Mouse (Mus musculus) gastrocnemius, postnatal 36 days (tissue): Measurements from ENCODE around the gene Igfn1. TPM values are rescaled to one million over a fixed set of nuclear protein-coding genes. Genes with fewer than 3 reads are reported as not detected.
A peak's percentile ranks its signal among the peaks of the same experiment; 100 is the strongest.

Experiments used
- DNase-seq, 2 experiments: peaks; one replicate each; pipeline ENCODE4 v3.0.0; 2022
- intact Hi-C: fragments of 180-260 bp; cut with DNase I; formaldehyde crosslinking; loops from one replicate; pipeline ENCODE4 v1.15.1; 2025
- long read RNA-seq, 2 experiments: library from polyadenylated mRNA; stranded (forward); transcript quantifications; one replicate each; pipeline ENCODE4 v2.0.0; 2021
- total RNA-seq, 2 experiments: library from RNA; stranded (reverse); gene quantifications; 2 replicates each; pipeline ENCODE4 v1.2.3; 2021

Gene Igfn1
- total RNA-seq, result 10 to 100 TPM; 21.5 to 36.2 TPM
- long read RNA-seq, experiment 1, partial matches to known transcripts, result 2 of 16 reads
- long read RNA-seq, experiment 1, other reads (novel, unspliced or antisense), result 14 of 16 reads
- long read RNA-seq, experiment 2, partial matches to known transcripts, result 25 of 25 reads
- long read RNA-seq, experiment 2, other reads (novel, unspliced or antisense), result 0 of 25 reads

- intact Hi-C loops, result no loop called here
- DNase-seq, result no peak
Measured at GRCm38 (mm10) chr1:136006292-136006748, at the start of gene Igfn1. Igfn1 (minus strand) TSS chr1:136006342.

- intact Hi-C loops, result no loop called here
- no peak for DNase-seq
Measured at GRCm38 (mm10) chr1:136055771-136056170, 49.6 kb upstream of the Igfn1 start.

DNA sequence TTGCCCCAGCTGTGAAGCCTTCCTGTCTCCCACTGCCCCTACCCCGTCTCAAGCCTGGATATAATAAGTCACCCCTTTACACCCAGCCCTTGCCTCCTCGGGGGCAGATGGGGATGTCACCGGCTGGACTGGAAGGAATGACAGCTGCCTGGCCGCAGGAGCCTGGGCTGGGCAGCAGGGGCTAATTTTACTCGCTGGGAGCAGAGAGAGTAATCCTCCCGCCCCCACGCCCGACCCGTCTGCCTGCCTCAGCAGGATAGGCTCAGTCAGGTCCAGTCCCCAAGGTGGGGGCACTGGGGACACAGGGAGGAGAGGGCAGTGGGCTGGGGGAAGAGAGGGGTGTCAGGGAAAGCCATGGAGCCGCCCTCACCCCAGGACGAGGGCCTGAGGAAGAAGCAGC lies 46.4 kb upstream of the Igfn1 start, which contains the start of gene Cacna1s:
Cacna1s (plus strand) TSS at position 204 of the 400 bp plus-strand sequence.
- intact Hi-C loops, result loop anchor here (1.0 kb wide), 1 partner anchor 24 kb away; no protein-coding TSS in a partner anchor
- DNase-seq, result peak; percentile 50 to 60

GRCm38 (mm10) chr1:136051465-136051864 lies 45.3 kb upstream of the Igfn1 start:
- peak; percentile 27 to 64 for DNase-seq
- intact Hi-C loops, result no loop called here

DNA sequence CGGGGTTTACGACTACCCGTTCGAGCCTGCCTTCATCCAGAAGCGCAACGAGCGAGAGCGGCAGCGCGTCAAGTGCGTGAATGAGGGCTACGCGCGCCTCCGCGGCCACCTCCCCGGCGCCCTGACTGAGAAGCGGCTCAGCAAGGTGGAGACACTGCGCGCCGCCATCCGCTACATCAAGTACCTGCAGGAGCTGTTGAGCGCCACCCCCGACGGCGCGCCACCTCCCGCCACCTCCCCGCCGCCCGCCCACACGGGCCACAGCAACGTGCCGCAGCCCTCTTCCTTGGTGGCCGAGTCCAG lies 44.8 kb upstream of the Igfn1 start:
- DNase-seq, result no peak
- intact Hi-C loops, result no loop called here

GRCm38 (mm10) chr1:136050312-136051012 lies 44.3 kb upstream of the Igfn1 start, which contains the start of gene Ascl5:
Ascl5 (plus strand) TSS chr1:136050804.
- DNase-seq, result no peak
- intact Hi-C loops, result no loop called here

- intact Hi-C loops, result no loop called here
Measured at GRCm38 (mm10) chr1:136047894-136048293, 41.8 kb upstream of the Igfn1 start.

GRCm38 (mm10) chr1:136047432-136047831 lies 41.3 kb upstream of the Igfn1 start:
- DNase-seq, result no peak
- intact Hi-C loops, result no loop called here

More at GRCm38 (mm10) chr1:136047894-136048293, 41.8 kb upstream of the Igfn1 start:
- no peak for DNase-seq

GRCm38 (mm10) chr1:136045774-136046173 lies 39.6 kb upstream of the Igfn1 start:
- peak; percentile 33 to 35 for DNase-seq
- intact Hi-C loops, result loop anchor here (2.0 kb wide), 1 partner anchor 131 kb away; no protein-coding TSS in a partner anchor

GRCm38 (mm10) chr1:136040874-136041273 lies 34.7 kb upstream of the Igfn1 start:
- intact Hi-C loops, result loop anchor here (5.0 kb wide), 1 partner anchor 84 kb away; no protein-coding TSS in a partner anchor
- DNase-seq, result no peak

- no peak for DNase-seq
- intact Hi-C loops, result loop anchor here (5.0 kb wide), 1 partner anchor 83 kb away; no protein-coding TSS in a partner anchor
Measured at GRCm38 (mm10) chr1:136040452-136040851, 34.3 kb upstream of the Igfn1 start.

GRCm38 (mm10) chr1:136038746-136039538 lies 32.8 kb upstream of the Igfn1 start:
- no peak for DNase-seq
- intact Hi-C loops, result no loop called here

GRCm38 (mm10) chr1:136032961-136033360 lies 26.8 kb upstream of the Igfn1 start:
- intact Hi-C loops, result no loop called here
- no peak for DNase-seq

- intact Hi-C loops, result no loop called here
- no peak for DNase-seq
Measured at GRCm38 (mm10) chr1:136031697-136032096, 25.6 kb upstream of the Igfn1 start.

DNA sequence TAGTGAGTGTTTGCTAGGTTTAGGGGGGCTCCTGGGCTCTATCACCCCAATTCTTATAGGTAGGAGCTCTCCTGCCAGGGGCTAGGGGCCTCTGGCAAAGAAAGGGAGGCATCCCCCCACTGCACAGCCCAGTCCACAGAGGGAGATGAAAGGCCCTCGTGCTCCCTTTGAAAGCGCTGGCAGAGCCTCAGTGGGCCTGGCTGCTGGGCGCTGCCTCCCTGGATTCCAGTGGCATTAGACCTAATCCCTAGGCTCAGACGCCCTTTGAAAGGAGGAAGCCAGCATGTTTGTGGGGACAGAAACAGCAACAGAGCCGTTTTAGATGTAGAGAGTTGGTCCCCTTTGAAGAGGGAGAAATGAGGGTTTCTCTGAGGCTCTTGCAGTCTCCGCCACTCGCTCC lies 24.1 kb upstream of the Igfn1 start:
- intact Hi-C loops, result no loop called here

DNA sequence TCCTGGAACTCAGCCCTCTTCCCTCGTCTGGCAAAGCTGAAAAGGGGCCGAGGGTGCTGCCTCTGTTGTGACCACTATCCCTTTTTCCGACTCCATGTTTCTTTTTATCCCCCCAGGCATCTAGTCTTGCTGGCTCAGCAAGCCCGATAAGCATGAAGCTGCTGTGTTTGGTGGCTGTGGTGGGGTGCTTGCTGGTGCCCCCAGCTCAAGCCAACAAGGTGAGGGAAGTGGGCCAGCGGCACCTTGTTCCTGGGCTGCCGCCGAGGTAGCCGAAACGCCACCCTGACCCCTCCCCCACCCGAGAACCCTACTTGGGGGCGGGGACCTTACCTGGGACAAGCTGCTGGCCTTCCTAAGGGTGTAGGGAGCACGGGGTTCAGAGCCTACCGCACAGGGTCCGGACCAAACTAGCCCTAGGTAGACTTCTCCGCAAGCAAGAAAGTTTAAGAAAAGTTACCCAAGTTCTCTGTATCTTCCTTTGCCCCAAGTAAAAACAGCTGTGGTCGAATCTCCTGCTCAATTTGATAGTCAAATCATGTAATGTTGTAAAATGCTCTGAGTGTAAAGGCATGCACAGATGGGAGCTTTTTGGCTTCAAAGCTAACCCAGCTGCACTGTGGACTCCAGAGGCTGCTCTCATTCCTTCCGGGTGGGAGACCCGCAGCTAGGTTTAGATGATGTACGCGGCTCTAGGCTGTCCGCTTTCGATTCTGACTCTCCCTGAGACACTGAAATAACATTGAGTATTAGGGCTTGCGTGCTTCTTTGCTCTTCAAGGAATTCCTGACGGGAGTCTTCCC lies 12.4 kb upstream of the Igfn1 start:
- DNase-seq, result no peak
- intact Hi-C loops, result no loop called here

More for the DNA sequence above, 24.1 kb upstream of the Igfn1 start:
- DNase-seq, result no peak

- intact Hi-C loops, result no loop called here
- peak; percentile 82 to 89 for DNase-seq
Measured at GRCm38 (mm10) chr1:136017907-136018313, 11.8 kb upstream of the Igfn1 start.

DNA sequence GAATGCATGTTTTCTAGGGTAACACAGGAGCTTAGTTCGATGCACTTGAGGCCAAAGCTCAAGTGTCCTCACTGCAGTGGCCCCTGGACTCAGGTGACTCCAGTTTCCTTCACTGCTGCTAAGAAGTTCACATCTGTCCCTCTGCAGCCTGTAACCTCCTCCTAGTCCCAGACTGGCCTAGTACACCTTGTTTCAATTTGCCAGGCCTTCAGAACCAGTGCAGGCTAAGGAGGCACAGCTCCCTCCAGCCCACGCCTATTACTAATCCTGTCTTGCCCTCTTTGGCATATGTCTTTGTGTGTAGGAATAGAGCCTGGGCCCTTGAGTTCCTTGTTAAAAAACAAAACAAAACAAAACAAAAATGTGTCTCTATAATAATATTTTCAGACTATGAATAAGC lies 11.2 kb upstream of the Igfn1 start:
- intact Hi-C loops, result no loop called here
- no peak for DNase-seq

DNA sequence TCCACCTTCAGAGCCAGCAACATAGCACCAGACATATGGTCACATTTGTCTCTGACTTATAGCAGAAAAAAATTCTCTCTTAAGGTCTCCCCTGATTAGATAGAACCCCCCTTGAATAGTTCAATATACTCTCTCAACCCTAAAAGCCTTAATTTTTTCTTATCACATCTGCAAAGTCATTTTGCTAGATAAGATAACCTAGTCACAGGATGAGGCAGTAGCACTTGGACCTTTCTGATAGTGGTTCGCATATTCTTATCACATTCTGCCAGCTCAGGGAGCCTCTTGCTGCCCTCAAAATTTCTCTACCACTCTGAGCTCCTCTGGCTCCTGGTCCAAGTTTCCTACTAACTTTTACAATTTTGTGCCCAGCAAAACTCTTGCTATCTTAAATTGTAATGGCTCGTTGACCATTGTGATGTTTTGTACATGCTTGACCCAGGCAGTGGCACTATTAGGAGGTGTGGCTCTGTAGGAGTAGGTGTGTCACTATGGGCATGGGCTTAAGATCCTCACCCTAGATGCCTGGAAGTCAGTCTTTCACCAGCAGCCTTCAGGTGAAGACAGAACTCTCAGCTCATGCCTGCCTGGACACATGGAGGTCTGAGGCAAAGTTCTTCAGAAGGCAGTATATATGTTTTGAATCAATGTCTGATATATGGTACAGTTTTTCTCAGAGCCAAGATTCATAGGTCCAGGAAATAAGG lies 8.8 kb upstream of the Igfn1 start:
- DNase-seq, result no peak

More for the DNA sequence above, 8.8 kb upstream of the Igfn1 start:
- intact Hi-C loops, result loop anchor here (5.0 kb wide), 1 partner anchor 58 kb away; no protein-coding TSS in a partner anchor
